Mouse (Mus musculus) brain, embryonic 18.5 days (tissue): ENCODE data around the gene 2310061N02Rik.
"Not testable (repeated sequence)": the region's sequence is repeated elsewhere in the genome, so short reads cannot be mapped to it uniquely, and the experiment has no call there.

Source experiments
- DNase-seq: peaks from one replicate; pipeline ENCODE4 v3.0.0-alpha.2; 2012; ENCODE audit warnings: low read depth, low spot score

Gene 2310061N02Rik

DNA sequence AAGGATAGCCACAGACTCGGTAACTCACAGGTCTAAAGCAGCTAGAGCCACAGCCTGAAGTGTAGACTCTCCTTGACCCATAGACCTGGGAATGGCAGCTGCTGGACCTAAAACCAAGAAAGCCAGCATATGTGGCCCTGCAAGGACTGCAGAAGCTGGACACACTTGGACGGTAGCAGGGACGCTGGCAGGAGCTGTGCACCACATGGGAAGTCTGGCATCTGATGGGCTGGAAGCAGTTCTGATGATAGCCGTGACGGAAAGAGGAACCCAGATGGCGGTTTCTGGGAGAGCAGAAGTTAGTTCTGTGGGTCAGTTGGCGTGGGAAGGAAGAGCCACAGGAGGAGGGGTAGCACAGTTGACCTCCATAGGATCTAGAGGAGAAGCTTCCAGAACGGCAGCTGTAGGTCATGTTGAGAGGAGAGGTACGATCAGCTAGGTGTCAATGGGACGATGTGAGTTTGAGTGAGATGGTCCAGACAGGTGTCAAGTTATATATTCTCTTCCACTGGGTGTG is at the start of gene 2310061N02Rik:
Gene 2310061N02Rik, minus strand, starts transcription at position 467 of the 517 bp plus-strand sequence.
- DNase-seq: no peak

DNA sequence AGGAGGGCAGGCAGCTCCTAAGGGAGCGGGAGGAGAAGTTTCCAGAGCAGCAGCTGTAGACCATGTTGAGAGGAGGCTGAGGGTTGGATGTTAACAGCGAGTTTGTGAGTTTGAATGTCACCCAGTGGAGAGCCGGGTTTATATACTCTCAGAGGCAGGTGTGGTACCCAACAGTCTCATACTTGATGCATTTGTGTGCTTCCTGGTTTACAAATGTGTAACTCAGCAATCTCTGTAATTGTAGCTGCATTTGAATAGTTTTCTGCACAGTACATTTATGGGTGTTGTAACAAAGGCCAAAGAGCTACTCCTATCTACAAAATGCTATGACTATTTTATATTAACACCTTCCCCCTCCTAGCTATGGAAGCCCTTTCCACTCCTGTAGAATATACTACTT is 43.8 kb upstream of the 2310061N02Rik start, which contains the start of gene Krtap13:
Gene Krtap13, minus strand, starts transcription at position 101 of the 400 bp plus-strand sequence.
- not testable (repeated sequence) for DNase-seq

DNA sequence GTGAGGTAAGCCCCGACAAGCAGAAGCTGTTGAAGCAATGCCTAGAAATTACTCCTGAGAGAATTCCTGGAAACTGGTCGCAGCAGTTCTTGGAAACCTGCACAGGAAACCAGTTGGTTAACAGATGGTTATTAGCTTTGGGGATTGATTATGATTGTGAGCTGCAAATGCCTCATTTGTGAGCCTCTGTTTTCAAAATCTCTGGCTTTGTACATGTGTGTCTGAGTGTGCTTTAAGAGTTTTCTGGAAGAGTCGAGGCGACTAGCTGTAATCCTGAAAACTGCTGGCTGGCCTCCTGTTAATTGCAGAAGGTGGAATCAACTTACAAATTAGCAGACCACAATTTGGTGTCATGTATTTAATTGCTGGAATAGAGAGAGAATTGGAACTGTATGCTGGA is 40.2 kb upstream of the 2310061N02Rik start:
- peak; percentile 10 for DNase-seq

DNA sequence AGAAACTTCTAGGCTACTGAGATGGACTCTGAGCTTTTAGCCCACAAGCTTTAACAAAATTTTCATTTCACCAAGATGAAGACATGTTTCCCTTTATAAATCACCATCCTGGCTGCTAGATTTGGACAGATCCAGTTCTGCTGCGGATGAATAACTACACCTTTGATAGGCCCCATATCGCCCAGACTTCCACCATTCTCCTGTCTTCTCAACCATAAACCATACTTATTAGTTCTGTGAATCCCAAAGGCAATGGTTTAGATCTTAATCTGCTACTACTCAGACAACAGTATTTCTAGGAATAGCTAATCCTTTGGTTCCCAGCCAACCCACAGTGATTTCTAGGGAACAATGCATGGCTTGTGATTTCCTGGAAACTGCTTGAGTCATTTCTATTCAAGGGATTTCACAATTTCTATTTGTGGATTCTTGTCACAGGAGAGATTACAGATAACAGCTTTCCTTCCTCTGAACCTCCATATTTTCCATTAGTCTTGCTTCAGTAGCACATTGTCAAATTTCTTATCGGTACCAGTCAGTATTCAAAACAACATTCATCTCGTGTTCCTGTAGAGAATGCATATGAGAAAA is 37.1 kb upstream of the 2310061N02Rik start:
- no peak for DNase-seq

DNA sequence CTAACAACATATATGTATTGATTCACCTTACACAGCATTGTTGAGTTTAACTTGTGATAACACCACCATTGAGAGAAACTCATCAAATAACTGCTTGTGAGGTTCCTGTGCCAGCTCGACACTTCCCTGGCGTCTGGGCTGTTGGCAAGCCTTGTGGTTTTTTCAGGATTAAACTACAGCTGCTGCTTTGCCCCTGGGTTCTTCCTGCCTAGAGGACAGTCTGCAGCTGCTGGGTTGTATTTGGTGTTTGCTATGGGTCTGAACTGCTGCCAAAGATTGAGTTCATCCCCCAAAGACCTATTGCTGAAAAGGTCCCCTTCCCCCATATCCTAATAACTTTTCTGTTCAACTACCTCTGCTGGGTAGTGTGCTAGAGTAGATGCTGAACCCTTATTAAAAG is 27.6 kb upstream of the 2310061N02Rik start:
- DNase-seq: no peak

DNA sequence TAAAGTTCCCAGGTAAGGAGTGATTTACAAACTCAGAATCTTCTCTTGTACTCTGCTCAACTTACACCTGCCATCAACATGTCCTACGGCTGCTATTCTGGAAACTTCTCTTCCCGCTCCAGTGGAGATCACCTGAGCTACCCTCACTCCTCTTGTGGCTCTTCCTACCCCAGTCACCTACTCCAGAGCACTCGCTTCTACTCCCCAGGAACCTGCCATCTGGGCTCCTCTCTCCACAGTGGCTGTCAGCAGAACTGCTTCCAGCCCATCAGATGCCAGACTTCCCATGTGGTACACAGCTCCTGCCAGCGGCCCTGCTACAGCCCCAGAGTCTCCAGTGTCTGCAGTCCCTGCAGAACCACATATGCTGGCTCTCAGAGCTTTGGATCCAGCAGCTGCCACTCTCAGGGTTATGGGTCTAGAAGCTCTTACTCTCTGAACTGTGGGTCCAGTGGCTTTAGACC is 21.1 kb upstream of the 2310061N02Rik start, which contains the start of gene Krtap13-1:
Gene Krtap13-1, plus strand, starts transcription at position 51 of the 464 bp plus-strand sequence.
- DNase-seq: no peak

DNA sequence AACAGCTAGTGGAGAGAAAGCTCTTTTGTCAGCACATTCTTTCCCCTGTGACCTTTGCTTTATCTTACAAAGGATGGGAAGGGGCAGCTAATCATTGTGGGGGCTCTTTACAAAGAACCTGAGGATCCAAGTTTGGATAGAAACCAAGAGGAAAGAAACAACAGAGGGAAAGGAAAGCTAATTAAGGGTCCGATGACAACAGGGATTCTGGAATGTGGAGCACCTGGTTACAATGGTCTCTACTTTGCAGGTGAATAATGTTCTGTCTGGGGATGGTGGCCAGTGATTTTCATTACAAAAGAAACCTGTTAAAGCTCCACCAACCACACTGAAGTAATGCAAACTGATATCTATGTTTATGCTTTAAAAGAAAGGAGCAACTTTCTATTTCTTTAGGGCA is 12.3 kb upstream of the 2310061N02Rik start:
- no peak for DNase-seq

DNA sequence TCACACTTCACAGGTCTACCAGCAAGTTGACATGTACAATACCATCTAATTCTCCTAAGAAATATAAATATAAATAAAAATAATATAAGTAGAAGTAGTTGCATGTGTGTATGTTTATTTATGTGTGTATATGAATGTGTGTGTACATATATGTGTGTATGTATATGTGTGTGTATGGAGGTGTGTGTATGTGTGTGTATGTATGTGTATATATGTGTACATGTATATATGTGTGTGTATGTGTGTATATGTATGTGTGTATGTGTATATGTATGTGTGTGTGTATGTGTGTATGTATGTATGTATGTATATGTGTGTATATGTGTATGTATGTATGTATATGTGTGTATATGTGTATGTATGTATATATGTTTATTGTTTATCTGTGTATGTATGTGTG is 8.8 kb upstream of the 2310061N02Rik start:
- DNase-seq: no peak

DNA sequence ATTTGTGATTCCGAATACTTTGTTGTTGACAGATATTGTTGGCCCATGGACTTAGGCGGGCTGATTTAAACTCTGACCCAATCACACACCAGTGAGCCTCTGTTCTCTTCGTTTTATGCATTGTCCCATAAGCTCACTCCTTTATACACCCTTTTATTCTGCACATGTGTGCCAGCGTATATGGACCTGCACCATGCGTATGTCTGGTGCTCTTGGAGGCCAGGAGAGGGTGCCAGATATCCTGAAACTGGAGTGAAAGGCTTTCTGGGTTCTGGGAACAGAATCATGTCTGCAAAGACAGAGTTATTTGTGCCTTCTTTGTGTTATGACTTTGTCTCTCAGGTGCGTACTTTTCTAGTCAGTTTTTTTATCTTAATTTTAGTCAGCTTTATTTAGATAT is 3.5 kb upstream of the 2310061N02Rik start:
- DNase-seq: no peak

DNA sequence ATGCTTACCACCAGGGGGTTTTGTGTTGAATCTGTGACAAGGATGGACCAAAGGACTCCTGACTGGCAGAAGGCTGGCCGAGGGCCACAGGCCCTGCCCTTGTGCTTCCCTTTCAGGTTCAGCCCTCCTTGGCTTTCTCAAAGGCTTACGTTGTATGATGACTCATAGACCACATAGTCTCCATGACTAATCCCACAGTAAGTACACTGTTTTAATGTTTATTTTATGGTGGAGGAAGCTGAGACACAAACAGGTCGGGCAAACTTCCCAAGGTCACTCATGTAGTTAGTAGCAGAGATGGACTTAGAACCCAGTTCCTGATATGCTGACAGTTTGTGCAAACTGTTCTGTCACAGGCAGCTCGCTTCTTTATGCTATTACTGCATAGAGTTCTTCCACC is 3.0 kb upstream of the 2310061N02Rik start:
- DNase-seq: no peak

DNA sequence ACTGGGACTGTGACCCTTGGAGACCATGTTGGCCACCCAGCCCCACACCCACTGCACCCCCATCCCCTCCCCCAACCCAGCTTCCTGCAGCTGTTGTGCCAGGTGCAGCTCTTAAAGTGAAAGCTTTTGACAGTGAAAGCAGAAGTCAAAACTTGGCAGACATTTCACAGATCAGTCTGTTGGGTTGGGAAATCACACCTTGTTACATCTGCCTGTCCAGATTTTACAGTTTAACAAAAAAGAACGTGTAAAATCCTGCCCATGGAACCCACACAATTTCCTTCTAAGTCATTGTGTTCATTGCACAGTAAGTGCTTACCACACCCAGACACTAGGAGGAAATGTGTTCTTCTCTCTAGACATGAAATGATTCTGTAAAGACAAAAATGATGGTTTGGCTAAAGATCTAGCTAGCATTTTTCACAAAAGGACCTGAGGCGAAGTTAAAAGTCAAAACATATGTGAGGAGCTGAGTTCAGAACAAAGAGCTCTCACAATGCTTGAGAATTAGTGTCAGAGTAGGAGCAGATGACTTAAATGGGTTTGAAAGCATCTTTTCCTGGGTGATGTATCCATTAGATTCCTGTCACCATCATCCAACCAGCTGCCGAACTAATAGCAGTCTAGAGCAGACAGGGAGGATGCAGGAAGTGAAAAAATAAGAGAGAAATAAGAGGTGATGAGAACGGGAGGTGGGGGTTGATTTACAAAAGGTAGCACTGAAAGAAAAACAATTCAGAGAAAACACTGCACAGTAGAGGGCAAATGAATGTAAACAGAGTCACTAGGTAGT is 6.5 kb downstream of the 2310061N02Rik start:
- DNase-seq: no peak

DNA sequence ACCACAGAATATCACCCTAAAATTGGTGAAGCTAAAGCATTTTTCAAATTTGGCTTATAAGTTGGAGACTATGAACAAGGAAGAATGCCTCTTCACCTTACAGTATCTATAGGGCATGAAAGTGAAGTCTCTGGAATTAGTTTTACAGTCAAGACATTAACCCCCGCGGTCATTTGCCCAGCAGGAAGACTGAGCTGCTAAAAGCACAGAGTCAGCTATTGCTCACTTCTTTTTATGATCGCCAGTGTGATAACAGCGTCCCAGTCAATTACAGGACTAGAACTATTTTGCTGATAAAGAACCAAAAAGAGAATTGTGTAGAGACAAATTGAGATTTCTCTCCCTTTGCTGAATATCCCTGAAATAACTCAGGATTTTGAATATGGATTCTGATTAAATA is 11.5 kb downstream of the 2310061N02Rik start:
- DNase-seq: no peak

DNA sequence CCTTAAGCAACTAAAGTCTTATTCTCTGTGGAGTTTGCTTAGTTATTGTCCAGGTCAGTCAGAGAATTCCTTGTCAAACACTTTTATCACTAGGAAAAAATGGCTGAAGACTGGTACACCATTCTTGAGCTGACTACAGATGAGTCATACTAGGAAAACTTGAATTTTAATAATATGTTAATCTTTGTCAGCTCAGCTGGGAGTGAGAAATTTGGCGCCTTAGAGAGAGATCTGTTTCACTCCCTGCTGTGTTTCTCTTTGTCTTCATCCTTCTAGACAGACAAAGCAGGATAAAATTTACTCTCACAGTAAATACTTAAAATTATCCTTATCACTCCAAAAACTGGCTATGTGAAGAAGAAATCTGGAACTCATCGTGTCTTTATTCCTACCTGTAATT is 26.5 kb downstream of the 2310061N02Rik start:
- DNase-seq: peak; percentile 30

DNA sequence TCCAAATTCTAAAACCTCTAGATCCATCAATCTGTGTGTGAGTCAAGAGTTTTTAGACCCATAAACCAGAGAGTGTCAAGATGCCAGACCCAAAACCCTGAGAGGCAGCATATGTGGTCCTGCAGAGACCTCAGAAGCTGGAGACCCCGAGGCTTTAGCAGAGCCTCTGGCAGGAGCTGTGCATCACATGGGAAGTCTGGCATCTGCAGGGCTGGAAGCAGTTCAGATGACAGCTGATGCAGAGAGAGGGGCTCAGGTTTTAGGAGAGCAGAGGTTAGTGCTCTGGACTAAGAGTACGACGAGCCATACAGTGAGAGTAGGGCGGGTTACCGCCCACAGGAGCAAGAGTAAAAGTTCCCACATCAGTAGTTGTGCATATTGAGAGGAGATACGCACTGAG is 28.7 kb downstream of the 2310061N02Rik start:
- DNase-seq: no peak

DNA sequence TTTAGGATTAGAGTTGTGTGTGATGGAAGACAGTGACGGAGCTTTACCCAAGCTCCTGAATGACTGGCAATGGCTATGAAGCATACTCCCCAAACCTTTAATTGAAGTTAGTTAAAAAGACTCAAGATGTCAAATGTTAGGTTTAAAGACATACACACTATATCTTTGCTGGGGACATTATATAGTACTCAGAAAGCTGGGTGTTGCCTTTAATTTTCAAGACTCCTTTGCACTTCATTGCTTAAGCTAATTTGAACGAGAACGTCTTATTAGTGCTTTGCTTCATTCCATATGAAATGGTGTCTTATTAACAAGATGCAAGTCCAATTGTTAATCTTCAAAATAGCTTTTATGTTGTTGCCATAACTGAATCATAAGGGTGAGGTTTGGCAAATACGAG is 36.2 kb downstream of the 2310061N02Rik start, which contains the start of gene Krtap27-1:
Gene Krtap27-1, minus strand, starts transcription at position 101 of the 400 bp plus-strand sequence.
- DNase-seq: no peak

DNA sequence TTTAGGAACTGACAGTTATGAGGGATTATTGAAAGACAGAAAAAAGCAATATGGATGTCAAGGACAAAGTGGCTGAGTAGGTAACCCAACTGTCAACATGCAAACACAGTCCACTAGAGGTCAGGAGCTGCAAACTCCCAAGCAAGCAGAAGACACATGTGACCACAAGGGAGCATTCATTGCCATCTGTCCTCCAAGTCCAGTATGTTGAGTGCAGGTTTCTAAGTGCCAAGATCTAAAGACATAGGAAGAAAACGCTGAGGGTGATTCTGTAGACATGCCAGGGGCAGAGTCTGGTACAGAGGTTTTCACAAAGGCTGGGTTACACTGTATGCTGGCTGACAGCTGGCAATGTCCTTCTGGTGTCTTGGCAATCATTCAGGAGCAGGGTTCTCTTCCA is 50.3 kb downstream of the 2310061N02Rik start:
- DNase-seq: no peak
